Mouse (Mus musculus) lung, postnatal 0 days (tissue): ENCODE measurements at regions not wholly inside any gene's neighbourhood (a gene's known extent, or its start where the extent isn't known, plus 50 kb on each side); places are given as distances from the start of the nearest gene placed in this dataset.

Source experiments
- ATAC-seq: fragments of 200-750 bp; cut with Nextera tagmentation; 2 replicates; pipeline ENCODE4 v1.8.0; 2017; ENCODE audit warnings: moderate library complexity
- DNase-seq: peaks from one replicate; pipeline ENCODE4 v3.0.0-alpha.2; 2016; ENCODE audit warnings: low spot score
- H3K27ac ChIP-seq: fragments of 300-500 bp; sonication (generic); 2 replicates; pipeline ENCODE4 v1.5.1; 2014; ENCODE audit warnings: antibody characterized with exemption, mild to moderate bottlenecking, low read length, mixed read lengths
- H3K27me3 ChIP-seq: fragments of 300-500 bp; sonication (generic); replicated peaks from 2 replicates; pipeline ENCODE4 v1.6.1; 2014; ENCODE audit warnings: low read length, mixed read lengths; ENCODE audit not compliant: insufficient read depth
- H3K36me3 ChIP-seq: fragments of 300-500 bp; sonication (generic); 2 replicates; pipeline ENCODE4 v1.6.1; 2014; ENCODE audit warnings: low read length, mixed read lengths; ENCODE audit not compliant: insufficient read depth
- H3K4me1 ChIP-seq: fragments of 300-500 bp; sonication (generic); 2 replicates; pipeline ENCODE4 v1.6.1; 2014; ENCODE audit warnings: antibody characterized with exemption, low read depth, low read length, mixed read lengths; ENCODE audit not compliant: insufficient read depth
- H3K4me2 ChIP-seq: fragments of 300-500 bp; sonication (generic); replicated peaks from 2 replicates; pipeline ENCODE4 v1.6.1; 2014; ENCODE audit warnings: low read depth, mild to moderate bottlenecking, low read length, moderate library complexity, mixed read lengths
- H3K4me3 ChIP-seq: fragments of 300-500 bp; sonication (generic); 2 replicates; pipeline ENCODE4 v1.5.1; 2014; ENCODE audit warnings: low read depth, low read length
- H3K9ac ChIP-seq: fragments of 300-500 bp; sonication (generic); replicated peaks from 2 replicates; pipeline ENCODE4 v1.6.1; 2014; ENCODE audit warnings: low read depth, mild to moderate bottlenecking
- H3K9me3 ChIP-seq: fragments of 300-500 bp; sonication (generic); 2 replicates; pipeline ENCODE4 v1.6.1; 2016; ENCODE audit warnings: low read length, mixed read lengths
- CTCF ChIP-seq: IDR thresholded peaks from 2 replicates; pipeline ENCODE4 v1.5.1; 2016; ENCODE audit warnings: antibody characterized with exemption, mild to moderate bottlenecking
- EP300 ChIP-seq: IDR thresholded peaks from 2 replicates; pipeline ENCODE4 v1.6.1; 2016; ENCODE audit warnings: antibody characterized with exemption, mild to moderate bottlenecking, control low read depth
- WGBS: fragments of 180-500 bp; shearing (Covaris S2); extraction: QIAGEN DNeasy Blood & Tissue Kit; methylation state at CpG from one replicate; pipeline ENCODE4 v1.1.7; 2014; 5-methylcytosine and 5-hydroxymethylcytosine counted together

DNA sequence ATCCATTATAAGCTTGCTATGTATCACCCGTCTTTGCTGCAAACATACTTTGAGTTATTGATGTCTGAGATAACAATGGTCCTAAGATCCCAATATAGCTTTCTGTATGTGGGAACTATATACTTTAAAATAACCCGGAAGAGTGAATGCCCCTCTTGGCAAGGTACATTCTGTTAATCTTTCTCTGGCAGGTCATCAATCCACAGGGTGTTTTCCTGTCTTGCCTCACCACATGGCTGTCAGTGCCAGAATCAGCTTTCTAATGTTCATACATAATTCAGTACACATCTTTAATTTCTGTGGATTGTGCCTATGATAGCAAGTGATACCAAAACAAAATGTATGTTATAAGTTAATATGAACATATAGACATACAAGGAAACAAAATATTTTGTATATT lies 267.6 kb upstream of the Ppfia2 start:
- H3K4me1 ChIP-seq, result no peaks in the 10 kb centered on the region
- H3K9ac ChIP-seq, result no peak overlapping the region
- 33% methylated on average over 2 of the region's 2 CpGs for WGBS
- H3K36me3 ChIP-seq, result no peaks in the 10 kb centered on the region
- DNase-seq (no peak), ATAC-seq (no peak)
- H3K27me3 ChIP-seq, result no peaks in the 10 kb centered on the region
- H3K9me3 ChIP-seq, result no peaks in the 10 kb centered on the region
- no peak overlapping the region for H3K4me3 ChIP-seq
- H3K4me2 ChIP-seq, result no peak overlapping the region
- no peak overlapping the region for H3K27ac ChIP-seq
- no peak for TF ChIP-seq CTCF
- TF ChIP-seq EP300, result no peak

DNA sequence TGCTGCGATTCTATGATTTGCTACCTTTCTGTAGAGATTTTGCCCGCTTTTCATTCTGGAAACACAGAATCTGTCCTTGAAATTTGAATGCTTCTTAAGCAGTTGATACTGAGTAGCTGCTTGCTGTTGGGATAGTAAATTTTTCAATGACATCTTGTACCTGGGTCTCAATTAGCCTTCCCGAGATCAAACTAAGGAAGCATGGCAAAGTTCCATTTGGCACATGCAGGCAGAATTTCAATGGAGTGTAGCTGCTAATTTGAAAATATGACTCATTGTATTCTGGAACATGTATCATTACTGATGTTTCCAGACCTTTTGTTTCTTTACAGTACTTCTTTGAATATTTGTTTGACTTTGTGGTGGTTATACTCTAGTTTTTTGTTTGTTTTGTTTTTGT lies 245.9 kb upstream of the Ppfia2 start:
- no peak for TF ChIP-seq EP300
- no peak for TF ChIP-seq CTCF
- Histone ChIP-seq H3K27me3 (no peaks in the 10 kb centered on the region), H3K4me3 (no peak overlapping the region), H3K9ac (no peak overlapping the region), H3K27ac (no peak overlapping the region), H3K4me2 (no peak overlapping the region), H3K4me1 (no peaks in the 10 kb centered on the region), H3K36me3 (no peaks in the 10 kb centered on the region), H3K9me3 (no peaks in the 10 kb centered on the region)
- ATAC-seq, result no peak
- 83% methylated on average over 3 of the region's 3 CpGs for WGBS
- DNase-seq, result no peak

- no peaks in the 10 kb centered on the region for H3K36me3 ChIP-seq
- no peak overlapping the region for H3K9ac ChIP-seq
- H3K4me1 ChIP-seq, result no peaks in the 10 kb centered on the region
- H3K27ac ChIP-seq, result no peak overlapping the region
- TF ChIP-seq CTCF (no peak), EP300 (no peak)
- WGBS, result 41% methylated on average over 1 of the region's 1 CpGs
- DNase-seq, result peak; percentile 21
- H3K27me3 ChIP-seq, result no peaks in the 10 kb centered on the region
- H3K4me2 ChIP-seq, result no peak overlapping the region
- no peaks in the 10 kb centered on the region for H3K9me3 ChIP-seq
- no peak overlapping the region for H3K4me3 ChIP-seq
- ATAC-seq, result no peak
Measured at GRCm38 (mm10) chr10:106242180-106242579, 228.0 kb upstream of the Ppfia2 start.

DNA sequence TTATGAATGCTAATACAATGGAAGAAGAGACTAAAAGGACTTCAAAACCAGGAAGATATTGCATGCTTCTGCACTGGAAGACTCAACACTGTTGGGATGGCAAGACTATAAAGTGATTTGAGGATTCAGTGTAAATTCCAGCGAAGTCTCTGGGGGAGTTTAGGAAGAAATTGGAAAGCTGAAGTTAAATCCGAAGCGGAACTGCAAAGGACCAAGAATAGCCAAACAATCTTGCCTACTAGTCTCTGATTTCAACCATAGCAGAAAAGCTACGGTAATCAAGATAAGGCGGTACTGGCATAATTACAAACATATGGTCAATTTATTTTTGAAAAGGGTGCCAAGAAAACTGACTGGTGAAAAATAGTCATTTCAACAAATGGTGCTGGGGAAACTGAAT lies 216.0 kb upstream of the Ppfia2 start:
- H3K4me1 ChIP-seq, result no peaks in the 10 kb centered on the region
- no peaks in the 10 kb centered on the region for H3K27me3 ChIP-seq
- TF ChIP-seq CTCF (no peak), EP300 (no peak)
- no peaks in the 10 kb centered on the region for H3K9me3 ChIP-seq
- H3K4me2 ChIP-seq, result no peak overlapping the region
- H3K27ac ChIP-seq, result no peak overlapping the region
- no peak overlapping the region for H3K4me3 ChIP-seq
- WGBS, result 70% methylated on average over 5 of the region's 5 CpGs
- no peak overlapping the region for H3K9ac ChIP-seq
- H3K36me3 ChIP-seq, result no peaks in the 10 kb centered on the region
- ATAC-seq (no peak), DNase-seq (no peak)

GRCm38 (mm10) chr10:106259811-106260210 lies 210.3 kb upstream of the Ppfia2 start:
- H3K4me3 ChIP-seq, result no peak overlapping the region
- H3K27ac ChIP-seq, result no peak overlapping the region
- H3K4me2 ChIP-seq, result no peak overlapping the region
- no peak for DNase-seq
- no peaks in the 10 kb centered on the region for H3K27me3 ChIP-seq
- H3K9ac ChIP-seq, result no peak overlapping the region
- ATAC-seq, result no peak
- WGBS, result 74% methylated on average over 4 of the region's 4 CpGs
- no peaks in the 10 kb centered on the region for H3K4me1 ChIP-seq
- H3K9me3 ChIP-seq, result no peaks in the 10 kb centered on the region
- no peak for TF ChIP-seq EP300
- TF ChIP-seq CTCF, result no peak
- no peaks in the 10 kb centered on the region for H3K36me3 ChIP-seq

- TF ChIP-seq EP300 (no peak), CTCF (no peak)
- no peaks in the 10 kb centered on the region for H3K36me3 ChIP-seq
- no peaks in the 10 kb centered on the region for H3K27me3 ChIP-seq
- peak; percentile 83 for ATAC-seq
- H3K4me3 ChIP-seq, result no peak overlapping the region
- H3K27ac ChIP-seq, result no peak overlapping the region
- H3K9ac ChIP-seq, result no peak overlapping the region
- no peak overlapping the region for H3K4me2 ChIP-seq
- WGBS, result 51% methylated on average over 2 of the region's 2 CpGs
- H3K9me3 ChIP-seq, result no peaks in the 10 kb centered on the region
- no peaks in the 10 kb centered on the region for H3K4me1 ChIP-seq
- DNase-seq, result peak; percentile 62
Measured at GRCm38 (mm10) chr10:106273335-106273734, 196.8 kb upstream of the Ppfia2 start.

DNA sequence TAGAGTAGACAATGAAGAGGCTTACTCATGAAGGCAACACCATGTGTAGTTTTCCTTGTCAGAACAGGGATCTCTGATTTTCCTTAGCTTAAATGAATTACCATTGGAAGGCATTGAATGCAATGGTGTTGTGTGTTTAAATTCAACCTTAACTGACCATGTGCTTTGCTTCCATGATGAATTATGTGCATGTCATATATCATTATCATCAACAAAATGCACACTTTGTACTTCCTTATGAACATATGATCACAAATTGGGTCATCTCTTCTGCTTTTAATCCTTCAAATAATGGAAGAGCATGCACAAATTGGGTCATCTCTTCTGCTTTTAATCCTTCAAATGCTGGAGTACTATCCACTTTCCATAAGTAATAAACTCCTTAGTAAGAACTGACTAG lies 180.2 kb upstream of the Ppfia2 start:
- no peak for TF ChIP-seq EP300
- TF ChIP-seq CTCF, result no peak
- no peak for ATAC-seq
- Histone ChIP-seq H3K9ac (no peak overlapping the region), H3K4me2 (no peak overlapping the region), H3K9me3 (no peaks in the 10 kb centered on the region), H3K27me3 (no peaks in the 10 kb centered on the region), H3K27ac (no peak overlapping the region), H3K4me1 (no peaks in the 10 kb centered on the region), H3K4me3 (no peak overlapping the region), H3K36me3 (no peaks in the 10 kb centered on the region)
- DNase-seq, result no peak
